Mouse (Mus musculus) embryonic fibroblast, embryonic 13.5 days (primary cell): ENCODE data around the gene 1110004F10Rik.

Source experiments
- CTCF ChIP-seq: IDR thresholded peaks from 2 replicates; pipeline ENCODE4 v1.5.1; 2011; ENCODE audit warnings: mild to moderate bottlenecking, control low read depth, low read length, moderate library complexity, borderline replicate concordance; ENCODE audit not compliant: insufficient read depth
- POLR2A ChIP-seq: IDR thresholded peaks from 2 replicates; pipeline ENCODE4 v1.6.1; 2011; ENCODE audit warnings: low read depth, mild to moderate bottlenecking, control low read depth, low read length, moderate library complexity

DNA sequence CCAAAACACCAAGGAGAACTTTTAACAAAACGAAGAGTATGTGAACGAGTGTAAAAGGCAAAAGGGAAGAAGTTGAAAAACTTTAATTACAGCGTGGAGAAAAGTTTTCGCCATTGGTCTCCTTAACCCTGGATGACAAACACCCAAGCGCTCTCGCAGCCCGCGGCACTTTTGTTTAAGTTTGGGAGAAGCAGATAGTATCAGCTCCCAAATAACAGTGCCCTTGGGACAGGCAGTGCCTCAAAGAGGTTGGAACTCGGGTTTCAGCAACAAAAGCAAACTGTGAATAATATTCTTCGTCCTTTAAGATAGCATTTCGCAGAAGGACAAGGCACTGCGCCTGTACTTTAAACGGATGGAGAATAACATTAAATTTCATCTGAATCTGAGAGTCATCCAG is 1.2 kb upstream of the 1110004F10Rik start:
- TF ChIP-seq CTCF, result no peak
- no peak for TF ChIP-seq POLR2A
